Mouse (Mus musculus) left cerebral cortex, postnatal 36 days (tissue): ENCODE measurements at regions not wholly inside any gene's neighbourhood (a gene's known extent, or its start where the extent isn't known, plus 50 kb on each side); places are given as distances from the start of the nearest gene placed in this dataset.

ENCODE experiments used
- DNase-seq, 2 experiments: peaks; one replicate each; pipeline ENCODE4 v3.0.0; 2021 to 2022; ENCODE audit warnings: low spot score in 2 of 2, mixed read lengths in 1 of 2
- intact Hi-C: fragments of 180-260 bp; cut with DNase I; formaldehyde crosslinking; loops from one replicate; pipeline ENCODE4 v1.15.1; 2025

- intact Hi-C loops: no loop called here
- no peak for DNase-seq
Measured at GRCm38 (mm10) chr8:101366722-101367121, 1418.7 kb downstream of the Cdh11 start.

DNA sequence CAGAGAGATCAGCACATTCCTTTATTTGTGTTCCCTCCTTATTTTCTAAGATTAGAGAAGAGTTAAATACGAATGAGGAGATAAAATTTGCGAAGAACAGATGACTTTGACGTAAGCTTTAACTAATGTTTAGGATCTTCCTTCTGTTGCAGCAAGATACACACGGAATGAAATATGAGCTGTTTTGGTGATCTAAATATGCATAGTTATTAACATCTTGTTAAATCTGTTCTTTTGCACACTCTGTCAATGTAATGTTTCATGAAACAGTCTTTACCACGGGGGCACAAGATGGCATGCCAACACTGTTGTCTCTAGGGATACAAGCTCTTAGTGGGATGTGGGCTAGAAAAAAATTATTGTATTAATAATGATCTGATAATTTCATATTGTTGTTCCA, 1434.6 kb downstream of the Cdh11 start:
- intact Hi-C loops: no loop called here
- no peak for DNase-seq

DNA sequence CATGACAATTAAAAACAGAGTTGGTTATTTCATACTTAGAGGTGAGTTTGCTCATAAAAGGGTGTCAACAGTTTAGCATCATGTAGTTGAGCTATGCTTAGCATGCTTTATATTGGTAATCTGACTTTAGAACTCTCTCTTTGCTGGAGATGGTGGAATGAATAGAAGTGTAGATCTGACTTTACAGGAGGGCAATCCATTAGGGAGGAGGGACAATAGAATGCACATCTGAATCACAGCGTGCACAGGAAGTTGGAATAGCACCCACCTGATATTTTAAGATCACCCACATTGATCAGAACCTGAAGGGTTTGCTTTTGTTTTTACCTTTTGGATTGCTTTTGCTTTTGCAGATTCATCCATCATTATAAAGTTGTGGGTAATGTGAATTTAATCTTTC, 1435.7 kb downstream of the Cdh11 start:
- DNase-seq: no peak
- intact Hi-C loops: no loop called here

GRCm38 (mm10) chr8:101329290-101329689, 1456.2 kb downstream of the Cdh11 start:
- intact Hi-C loops: no loop called here
- DNase-seq: no peak

GRCm38 (mm10) chr8:101328780-101329179, 1456.7 kb downstream of the Cdh11 start:
- no peak for DNase-seq
- intact Hi-C loops: no loop called here

DNA sequence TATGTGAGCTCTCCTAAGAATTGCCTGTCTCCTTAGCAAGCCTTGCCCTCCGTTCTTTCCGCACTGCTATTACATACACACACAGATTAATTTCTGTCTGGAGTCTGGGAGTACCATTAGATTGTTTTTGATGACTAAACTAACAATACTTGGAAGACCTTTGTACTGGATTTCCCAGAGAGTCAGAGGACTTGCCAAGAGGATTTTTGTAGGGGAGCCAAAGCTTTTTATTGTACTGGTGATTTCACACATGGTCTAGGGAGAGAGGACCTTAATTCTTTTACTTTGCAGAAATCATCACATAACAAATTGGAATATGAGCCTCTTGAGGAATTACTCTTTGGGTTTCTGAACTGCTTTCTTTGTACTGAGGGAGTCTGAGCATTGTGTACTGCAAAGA, 1486.9 kb downstream of the Cdh11 start:
- intact Hi-C loops: no loop called here
- DNase-seq: no peak

DNA sequence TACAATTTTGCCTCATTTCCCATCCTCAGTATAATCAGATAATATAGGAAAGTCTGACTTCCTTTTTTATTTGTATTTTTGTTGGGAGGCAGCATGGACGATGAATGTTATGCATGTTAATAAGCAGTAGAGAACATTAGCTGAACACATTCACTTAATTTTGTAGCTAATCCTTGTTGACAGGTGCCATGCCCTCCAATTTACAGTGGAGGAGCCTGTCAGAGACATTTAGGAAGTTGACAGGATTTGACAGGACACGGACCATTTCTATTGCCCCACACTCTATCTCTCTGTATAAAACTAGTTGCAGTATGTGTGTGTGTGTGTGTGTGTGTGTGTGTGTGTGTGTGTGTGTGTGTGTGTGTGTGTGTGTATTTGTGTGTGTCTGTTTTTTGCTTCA, 1495.4 kb downstream of the Cdh11 start:
- intact Hi-C loops: no loop called here
- DNase-seq: no peak

DNA sequence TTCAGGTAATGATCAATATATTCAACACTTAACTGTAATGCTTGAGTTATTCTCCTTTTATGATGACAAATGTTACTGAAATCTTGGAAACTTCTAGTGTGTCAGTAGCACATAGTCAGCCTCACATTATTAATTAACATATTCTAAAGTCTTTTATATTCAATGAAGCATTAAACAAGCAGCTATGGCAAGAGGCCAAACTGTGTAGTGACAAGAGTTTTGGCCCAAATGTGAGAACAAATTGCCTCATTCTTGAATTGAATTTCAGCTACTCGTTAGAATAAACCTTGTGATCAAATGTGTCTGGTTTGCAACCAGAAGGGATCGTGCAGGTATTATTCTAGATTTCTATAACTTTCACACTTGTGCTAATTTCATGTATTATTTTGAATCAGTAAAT, 1542.8 kb downstream of the Cdh11 start:
- DNase-seq: no peak
- intact Hi-C loops: no loop called here

- peak in 1 of 2 experiments; percentile 4 for DNase-seq
Measured at GRCm38 (mm10) chr8:101241854-101242253, 1543.6 kb downstream of the Cdh11 start.

DNA sequence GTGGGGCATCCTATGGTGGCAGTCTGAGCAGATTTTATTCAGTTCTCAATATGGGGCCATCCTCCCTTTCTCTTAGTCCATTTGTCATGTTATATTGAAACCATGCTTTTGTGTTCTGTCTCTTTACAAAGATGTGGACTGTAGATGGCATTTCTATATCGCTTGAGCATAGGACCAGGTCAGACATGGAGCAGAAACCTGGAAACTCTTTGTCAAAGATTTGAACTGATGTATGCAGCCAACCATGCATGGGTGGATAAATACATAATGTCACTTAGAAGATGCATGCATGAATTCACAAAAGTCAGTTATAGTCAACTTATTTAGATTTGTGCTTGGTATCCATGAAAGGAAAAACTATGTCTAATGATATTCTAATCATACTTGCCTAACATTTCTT, 1587.5 kb downstream of the Cdh11 start:
- intact Hi-C loops: no loop called here
- no peak for DNase-seq

More at GRCm38 (mm10) chr8:101241854-101242253, 1543.6 kb downstream of the Cdh11 start:
- intact Hi-C loops: no loop called here

DNA sequence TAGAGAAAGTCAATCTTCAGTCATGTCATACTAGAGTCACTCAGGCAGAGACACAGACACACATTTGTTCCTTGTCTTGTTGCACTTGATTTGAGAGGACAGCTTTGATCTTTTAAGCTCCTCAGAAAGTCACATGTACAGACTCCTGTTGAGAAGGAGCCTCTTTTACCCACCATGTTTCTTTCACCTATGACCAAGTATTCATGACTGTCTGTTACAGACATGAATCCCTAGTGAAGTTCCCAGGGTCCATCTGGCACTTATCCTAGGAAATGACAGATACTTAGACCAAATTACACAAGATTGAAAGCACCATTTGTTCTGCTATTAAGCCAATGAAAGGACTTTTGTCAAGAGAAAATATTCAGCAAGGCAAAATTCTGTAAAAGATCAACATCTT, 1588.7 kb downstream of the Cdh11 start:
- no peak for DNase-seq
- intact Hi-C loops: no loop called here

DNA sequence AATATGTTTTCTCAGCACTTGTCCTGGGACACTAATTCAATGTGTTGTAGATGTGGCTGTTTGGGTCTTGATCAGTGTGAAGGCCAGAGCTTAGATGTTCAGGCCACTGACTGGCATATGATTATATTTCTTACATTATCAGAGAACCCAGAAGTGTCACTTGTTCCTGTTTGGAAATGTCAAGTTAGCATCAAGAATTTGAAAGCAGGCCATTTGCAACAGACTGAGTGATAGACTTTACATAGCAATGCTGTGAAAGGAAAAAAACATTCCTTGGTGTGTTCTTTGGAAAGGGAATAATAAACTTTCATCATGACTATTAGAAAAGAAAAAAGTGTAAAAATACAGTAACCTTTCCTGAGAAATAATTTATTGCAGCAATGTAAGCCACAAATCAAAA, 1596.9 kb downstream of the Cdh11 start:
- intact Hi-C loops: no loop called here
- DNase-seq: no peak

- no peak for DNase-seq
- intact Hi-C loops: no loop called here
Measured at GRCm38 (mm10) chr8:101154923-101155322, 1630.5 kb downstream of the Cdh11 start.
